In genomic region chr9:45963577-45963976, GRCm38 (mm10) we compare ENCODE assay signal across 19 mouse cellular contexts. TPM values are rescaled to one million over a fixed set of nuclear protein-coding genes. Genes with fewer than 3 reads are reported as not detected.
"Had no signal": no experiment of that assay in that cellular context is flagged by ENCODE, and none has a peak within 500 bp of the region (broad histone marks: within the 10 kb centered on the region; RNA-seq: fewer than 3 reads in every experiment).

No protein-coding gene starts in this region.

- ATAC-seq: midbrain, embryonic 16.5 days had no signal

- H3K4me1 ChIP-seq: midbrain, embryonic 10.5 days; midbrain, embryonic 12.5 days had no signal

- H3K4me2 ChIP-seq: lung, embryonic 14.5 days; midbrain, embryonic 12.5 days; neural tube, embryonic 13.5 days; neural tube, embryonic 15.5 days had no signal

- H3K9ac ChIP-seq: lung, embryonic 14.5 days; midbrain, embryonic 12.5 days; neural tube, embryonic 13.5 days; neural tube, embryonic 15.5 days had no signal

- DNase-seq: lung, embryonic 14.5 days; lung, postnatal 10 days; lung, postnatal 4 days; midbrain, embryonic 14.5 days; retina, postnatal 1 day; right cerebral cortex, adult 18-20 months; right cerebral cortex, postnatal 25 days; right cerebral cortex, postnatal 4 days; spleen, adult 18-20 months; thymus, adult 18-20 months; thymus, postnatal 14 days; thymus, postnatal 36 days had no signal

- H3K9me3 ChIP-seq: midbrain, embryonic 10.5 days; midbrain, embryonic 12.5 days; neural tube, embryonic 13.5 days; neural tube, embryonic 15.5 days had no signal

- H3K27ac ChIP-seq: midbrain, embryonic 10.5 days; midbrain, embryonic 12.5 days; neural tube, embryonic 13.5 days; neural tube, embryonic 15.5 days had no signal

- H3K4me3 ChIP-seq: midbrain, embryonic 10.5 days; midbrain, embryonic 12.5 days; myocyte; neural tube, embryonic 13.5 days; neural tube, embryonic 15.5 days had no signal

- H3K27me3 ChIP-seq: midbrain, embryonic 12.5 days; neural tube, embryonic 13.5 days; neural tube, embryonic 15.5 days had no signal

RNA-seq across cellular contexts. Expression of gene Tagln, which starts 27.7 kb away (rescaled TPM):
- total RNA-seq: megakaryocyte-erythroid progenitor cell, adult 5-6 weeks had no signal
